Mouse (Mus musculus) ES-E14 (cell line): Measurements from ENCODE around the gene Nup210l. TPM values are rescaled to one million over a fixed set of nuclear protein-coding genes. Genes with fewer than 3 reads are reported as not detected.

Experiments
- DNase-seq: peaks from one replicate; pipeline ENCODE4 v3.0.0-alpha.2; 2013; ENCODE audit warnings: low read depth, low spot score
- H3K27ac ChIP-seq: 2 replicates; pipeline ENCODE4 v1.5.1; 2012; ENCODE audit warnings: low read depth, mild to moderate bottlenecking, low read length, moderate library complexity, mixed read lengths; ENCODE audit not compliant: poor library complexity, insufficient read depth, severe bottlenecking
- H3K36me3 ChIP-seq: 2 replicates; pipeline ENCODE4 v1.6.1; 2012; ENCODE audit warnings: mild to moderate bottlenecking, low read length, moderate library complexity, mixed read lengths; ENCODE audit not compliant: control insufficient read depth, poor library complexity, insufficient read depth, severe bottlenecking
- H3K4me1 ChIP-seq, 2 experiments: fragments of 150-350 bp in 1 of 2; sonication (generic) in 1 of 2; 2 replicates each; pipeline ENCODE4 v1.6.1; 2012; ENCODE audit warnings: low read length in 2 of 2, mild to moderate bottlenecking in 1 of 2, mixed read lengths in 1 of 2; ENCODE audit not compliant: control insufficient read depth in 2 of 2, insufficient read depth in 2 of 2, poor library complexity in 1 of 2
- H3K4me3 ChIP-seq, 2 experiments: fragments of 150-350 bp in 1 of 2; sonication (generic) in 1 of 2; 2 replicates each; pipeline ENCODE4 v1.5.1; 2012; ENCODE audit warnings: low read length in 2 of 2, low read depth in 1 of 2, mild to moderate bottlenecking in 1 of 2, mixed read lengths in 1 of 2; ENCODE audit not compliant: insufficient read depth in 1 of 2, poor library complexity in 1 of 2, severe bottlenecking in 1 of 2
- H3K9ac ChIP-seq: 2 replicates; pipeline ENCODE4 v1.6.1; 2012; ENCODE audit warnings: low read depth, mild to moderate bottlenecking, low read length, mixed read lengths; ENCODE audit not compliant: poor library complexity, insufficient read depth, severe bottlenecking
- H3K9me3 ChIP-seq: fragments of 150-350 bp; sonication (generic); 2 replicates; pipeline ENCODE4 v1.6.1; 2012; ENCODE audit warnings: low read depth, mild to moderate bottlenecking, low read length; ENCODE audit not compliant: control insufficient read depth, insufficient read depth
- CHD2 ChIP-seq: IDR thresholded peaks from 2 replicates; pipeline ENCODE4 v1.6.1; 2014; ENCODE audit warnings: mild to moderate bottlenecking, low read depth, low read length, inconsistent platforms
- HCFC1 ChIP-seq: IDR thresholded peaks from 2 replicates; pipeline ENCODE4 v1.6.1; 2012; ENCODE audit warnings: low read length, inconsistent platforms, borderline replicate concordance; ENCODE audit not compliant: insufficient read depth
- MAFK ChIP-seq: IDR thresholded peaks from 2 replicates; pipeline ENCODE4 v1.6.1; 2014; ENCODE audit warnings: mild to moderate bottlenecking, low read depth, low read length, inconsistent platforms; ENCODE audit not compliant: insufficient read depth
- ZC3H11A ChIP-seq: IDR thresholded peaks from 2 replicates; pipeline ENCODE4 v1.6.1; 2012; ENCODE audit warnings: low read depth, mild to moderate bottlenecking, inconsistent platforms, low read length, borderline replicate concordance
- ZNF384 ChIP-seq: IDR thresholded peaks from 2 replicates; pipeline ENCODE4 v1.6.1; 2012; ENCODE audit warnings: low read depth, low read length, inconsistent platforms
- in situ Hi-C, 2 experiments: fragments of 600-800 bp; cut with MboI; formaldehyde crosslinking; loops; one replicate each; pipeline ENCODE4 v1.15.1; 2025; ENCODE audit warnings: low sequenced_read_pairs in 2 of 2, inconsistent platforms in 1 of 2; ENCODE audit not compliant: unreplicated experiment in 2 of 2
- total RNA-seq: library from RNA; depleted of rRNA; stranded (reverse); fragments of 300-350 nt; gene quantifications from 2 replicates; pipeline ENCODE4 v1.2.3, GENCODE M21; 2012

The Nup210l gene
- total RNA-seq, 1 experiment: 0.80 TPM

- peak overlapping the region; percentile 62 to 65 for H3K4me3 ChIP-seq
- H3K36me3 ChIP-seq: no peaks in the 10 kb centered on the region
- no peak for DNase-seq
- 0 out of 2 replicates have a peak overlapping the region, but pooled peaks have one; percentile 13 for H3K27ac ChIP-seq
- H3K9ac ChIP-seq: peak overlapping the region; percentile 72
- in situ Hi-C loops: no loop called here
- H3K4me1 ChIP-seq: peaks cover 7 to 13% of the 10 kb centered on the region in 2 experiments
- TF ChIP-seq ZNF384: no peak
- TF ChIP-seq MAFK: no peak
- no peaks in the 10 kb centered on the region for H3K9me3 ChIP-seq
These were observed 116.6 kb downstream of the Nup210l start for GRCm38 (mm10) chr3:90220531-90220951.

DNA sequence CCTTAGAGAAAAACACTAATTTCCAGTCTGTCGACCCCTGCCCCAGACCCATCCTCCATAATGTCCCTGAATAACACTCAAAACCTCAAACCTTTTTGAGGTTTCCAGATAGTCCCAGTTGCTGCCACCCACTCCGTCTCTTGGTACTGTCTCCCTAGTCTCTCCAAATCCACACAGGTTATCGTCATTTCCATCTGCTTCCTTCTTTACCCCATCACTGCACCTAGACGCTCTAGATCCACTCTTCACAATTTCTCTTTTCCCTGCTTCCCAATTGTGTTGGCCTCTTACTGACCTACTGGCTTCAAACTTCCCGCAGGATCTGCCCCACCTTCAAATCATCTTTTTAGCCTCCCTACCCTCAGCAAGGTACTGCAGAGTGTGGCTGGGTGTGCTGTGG lies 117.2 kb downstream of the Nup210l start:
- TF ChIP-seq HCFC1 (no peak), ZNF384 (no peak), CHD2 (no peak), ZC3H11A (no peak), MAFK (no peak)
- Histone ChIP-seq H3K9ac (peak overlapping the region; percentile 72), H3K36me3 (no peaks in the 10 kb centered on the region), H3K4me1 (peaks cover 7 to 18% of the 10 kb centered on the region in 2 experiments), H3K27ac (no peak overlapping the region), H3K9me3 (no peaks in the 10 kb centered on the region), H3K4me3 (peak overlapping the region; percentile 25 to 62; a peak in 2 of 4 replicates)
- in situ Hi-C loops: no loop called here
- DNase-seq: no peak

GRCm38 (mm10) chr3:90222455-90222854 lies 118.5 kb downstream of the Nup210l start:
- H3K36me3 ChIP-seq: no peaks in the 10 kb centered on the region
- H3K9me3 ChIP-seq: no peaks in the 10 kb centered on the region
- H3K4me3 ChIP-seq: no peak overlapping the region
- no peak for TF ChIP-seq ZNF384
- no peak for TF ChIP-seq HCFC1
- no peak for TF ChIP-seq CHD2
- no peak for TF ChIP-seq ZC3H11A
- TF ChIP-seq MAFK: no peak
- H3K9ac ChIP-seq: no peak overlapping the region
- no peak for DNase-seq
- H3K27ac ChIP-seq: no peak overlapping the region
- H3K4me1 ChIP-seq: peaks cover 7 to 17% of the 10 kb centered on the region in 2 experiments
- in situ Hi-C loops: no loop called here

DNA sequence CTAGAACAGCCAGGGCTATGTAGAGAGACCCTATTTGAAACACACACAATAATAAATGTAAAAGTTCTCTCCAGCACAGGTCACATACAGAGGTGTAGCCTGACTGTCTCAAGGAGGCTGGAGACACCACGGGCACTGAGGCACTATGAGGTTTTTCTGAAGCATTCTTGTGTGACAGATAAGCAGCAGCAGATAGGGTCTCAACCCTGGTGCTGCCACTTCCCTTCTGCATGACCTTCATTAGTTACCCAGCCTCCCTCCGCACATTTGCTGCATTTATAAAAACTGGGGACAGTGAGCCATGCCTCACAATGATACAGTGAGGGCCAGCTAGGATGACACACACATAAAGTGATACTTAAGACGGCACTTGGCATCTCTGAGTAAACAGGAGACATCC lies 119.0 kb downstream of the Nup210l start:
- H3K36me3 ChIP-seq: no peaks in the 10 kb centered on the region
- H3K9ac ChIP-seq: no peak overlapping the region
- H3K9me3 ChIP-seq: no peaks in the 10 kb centered on the region
- no peak overlapping the region for H3K4me3 ChIP-seq
- no peak overlapping the region for H3K27ac ChIP-seq
- no peak for TF ChIP-seq HCFC1
- no peak for TF ChIP-seq ZC3H11A
- TF ChIP-seq MAFK: no peak
- TF ChIP-seq CHD2: no peak
- no peak for TF ChIP-seq ZNF384
- in situ Hi-C loops: no loop called here
- no peak for DNase-seq
- peaks cover 7 to 17% of the 10 kb centered on the region in 2 experiments for H3K4me1 ChIP-seq

DNA sequence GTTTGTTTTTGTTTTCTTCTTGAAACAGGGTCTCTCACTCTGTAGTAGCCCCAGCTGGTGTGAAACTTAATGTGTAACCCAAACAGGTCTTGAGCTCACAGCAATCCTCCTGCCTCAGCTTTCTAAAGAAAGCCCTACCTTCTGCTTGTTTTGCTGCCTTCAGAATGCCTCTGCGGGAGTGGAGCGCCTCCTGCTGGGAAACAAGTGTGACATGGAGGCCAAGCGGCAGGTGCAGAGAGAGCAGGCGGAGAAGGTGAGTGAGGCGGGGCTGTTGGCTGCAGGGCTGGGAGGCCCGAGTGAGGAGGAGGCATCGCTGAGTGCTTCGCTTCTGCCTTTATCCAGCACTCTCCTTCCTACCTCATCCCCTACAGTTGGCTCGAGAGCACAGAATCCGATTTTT lies 120.4 kb downstream of the Nup210l start:
- in situ Hi-C loops: no loop called here
- Histone ChIP-seq H3K27ac (no peak overlapping the region), H3K4me1 (peaks cover 7 to 17% of the 10 kb centered on the region in 2 experiments), H3K9ac (no peak overlapping the region), H3K36me3 (no peaks in the 10 kb centered on the region), H3K9me3 (no peaks in the 10 kb centered on the region), H3K4me3 (no peak overlapping the region)
- TF ChIP-seq MAFK: no peak
- no peak for TF ChIP-seq ZC3H11A
- no peak for TF ChIP-seq HCFC1
- no peak for TF ChIP-seq ZNF384
- TF ChIP-seq CHD2: no peak
- DNase-seq: peak; percentile 71
